Mouse (Mus musculus): ENCODE results near the gene Nr2c1. TPM values are rescaled to one million over a fixed set of nuclear protein-coding genes. Genes with fewer than 3 reads are reported as not detected.

The Nr2c1 gene
- polyA plus RNA-seq (2017; shearing (Covaris generic)) = 9.2 TPM

GRCm38 (mm10) chr10:94147756-94148531 is at the start of gene Nr2c1:
Nr2c1 (plus strand) TSS chr10:94148023.

GRCm38 (mm10) chr10:94198482-94199405 is 50.9 kb downstream of the Nr2c1 start, which contains the start of gene Ndufa12:
Ndufa12 (plus strand) TSS chr10:94198720.

Other genes starting within 250 kb of the Nr2c1 start
- 11.4 TPM for gene Vezt, start 112.2 kb upstream of the Nr2c1 start, polyA plus RNA-seq (2017; shearing (Covaris generic))
- gene Fgd6, start 112.0 kb upstream of the Nr2c1 start, polyA plus RNA-seq (2017; shearing (Covaris generic)) = 2.1 TPM
- 99.3 TPM for gene Ndufa12, start 50.7 kb downstream of the Nr2c1 start, polyA plus RNA-seq (2017; shearing (Covaris generic))
- gene Gm4792, start 150.7 kb downstream of the Nr2c1 start, polyA plus RNA-seq (2017; shearing (Covaris generic)) = not detected
- 2.9 TPM for gene Tmcc3, start 163.9 kb downstream of the Nr2c1 start, polyA plus RNA-seq (2017; shearing (Covaris generic))